ENCODE assay signal across 28 mouse cellular contexts in the genomic region with DNA sequence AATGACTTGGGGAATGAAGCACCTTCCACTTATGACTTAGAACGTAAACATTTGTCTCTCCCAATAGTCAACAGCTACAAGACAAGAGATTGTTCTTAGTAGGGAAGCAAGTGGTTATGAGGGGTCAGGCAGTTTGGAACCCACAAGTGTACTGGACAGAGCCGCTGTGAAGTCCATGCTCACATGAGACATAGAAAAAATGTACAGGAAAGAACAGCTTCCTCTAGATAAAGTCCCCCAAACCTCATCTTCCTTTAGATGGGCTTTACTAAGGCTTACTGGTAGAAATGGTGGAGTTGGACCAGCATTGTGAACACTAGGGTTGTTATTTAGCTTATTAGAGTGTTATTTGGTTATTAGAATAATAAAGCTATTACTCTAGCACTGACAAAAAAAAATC.
A peak's percentile ranks its signal among the peaks of the same experiment; 100 is the strongest.
DNase-seq lines count a peak whose midpoint lies in the region; ATAC-seq and TF ChIP-seq lines count a peak whose summit lies in the region.
"Had no signal": no experiment of that assay in that cellular context is flagged by ENCODE, and none has a peak within 500 bp of the region (broad histone marks: within the 10 kb centered on the region; RNA-seq: fewer than 3 reads in every experiment).

No protein-coding gene starts in this region.

- intact Hi-C loops in gastrocnemius, adult 2 months (cut with DNase I), result loop anchor here (5.0 kb wide), 1 partner anchor 220 kb away; no protein-coding TSS in a partner anchor
- intact Hi-C loops in left cerebral cortex, postnatal 4 days (cut with DNase I), result loop anchor here (10.0 kb wide), 1 partner anchor 532 kb away; no protein-coding TSS in a partner anchor

- 92% methylated on average over 2 of the region's 2 CpGs for WGBS in midbrain, embryonic 11.5 days
- 96% methylated on average over 2 of the region's 2 CpGs for WGBS in midbrain, postnatal 0 days
- WGBS in macrophage (ENCODE audit: missing documents), result 5% methylated on average over 2 of the region's 2 CpGs

- ATAC-seq in midbrain, embryonic 11.5 days (ENCODE audit: low FRiP score), result no peak
- ATAC-seq in midbrain, postnatal 0 days (ENCODE audit: low FRiP score), result no peak
- ATAC-seq in hematopoietic stem cell, adult 5-6 weeks (replicated peaks in 1 of 2; ENCODE audit: insufficient read depth in 1 of 2, low FRiP score in 2 of 2, low TSS enrichment in 1 of 2, low read depth in 1 of 2, poor library complexity in 2 of 2, severe bottlenecking in 2 of 2), result peak; percentile 9 to 10; a peak in 2 of 4 replicates
- ATAC-seq: forebrain, embryonic 15.5 days; hindbrain, postnatal 0 days; inflammation-experienced regulatory T-cells, adult 6 months had no signal

- H3K9ac ChIP-seq in midbrain, embryonic 11.5 days (ENCODE audit: low read length), result no peak overlapping the region
- H3K9ac ChIP-seq in midbrain, postnatal 0 days (replicated peaks; ENCODE audit: low read length, poor library complexity, severe bottlenecking), result no peak overlapping the region
- H3K9ac ChIP-seq: embryonic facial prominence, embryonic 13.5 days; forebrain, embryonic 12.5 days; forebrain, embryonic 15.5 days; heart, embryonic 12.5 days; heart, embryonic 15.5 days; hindbrain, embryonic 14.5 days had no signal

- no peak overlapping the region for H3K4me3 ChIP-seq in gastrocnemius, adult 2 months
- no peak overlapping the region for H3K4me3 ChIP-seq in midbrain, embryonic 11.5 days (ENCODE audit: low read depth, low read length)
- H3K4me3 ChIP-seq in midbrain, postnatal 0 days (ENCODE audit: low read depth, low read length), result no peak overlapping the region
- no peak overlapping the region for H3K4me3 ChIP-seq in macrophage (ENCODE audit: inconsistent target)
- H3K4me3 ChIP-seq: embryonic facial prominence, embryonic 10.5 days; embryonic facial prominence, embryonic 13.5 days; erythroblast, embryonic 14.5 days; forebrain, embryonic 12.5 days; forebrain, embryonic 15.5 days; heart, embryonic 12.5 days; heart, embryonic 15.5 days had no signal

- no peak overlapping the region for H3K4me2 ChIP-seq in midbrain, embryonic 11.5 days
- no peak overlapping the region for H3K4me2 ChIP-seq in midbrain, postnatal 0 days (ENCODE audit: low read depth, low read length, poor library complexity, severe bottlenecking)
- H3K4me2 ChIP-seq: embryonic facial prominence, embryonic 13.5 days; forebrain, embryonic 12.5 days; forebrain, embryonic 15.5 days; heart, embryonic 12.5 days; heart, embryonic 15.5 days; hindbrain, embryonic 14.5 days had no signal

- TF ChIP-seq CTCF in gastrocnemius, adult 2 months (IDR thresholded peaks at IDR 0.05), result no peak
- no peak for TF ChIP-seq CTCF in midbrain, postnatal 0 days (IDR thresholded peaks at IDR 0.05)

- H3K79me2 ChIP-seq in macrophage (ENCODE audit: inconsistent target), result no peaks in the 10 kb centered on the region

- H3K9me3 ChIP-seq in midbrain, embryonic 11.5 days (ENCODE audit: control insufficient read depth, low read length), result no peaks in the 10 kb centered on the region
- no peaks in the 10 kb centered on the region for H3K9me3 ChIP-seq in midbrain, postnatal 0 days (ENCODE audit: low read length)
- H3K9me3 ChIP-seq: embryonic facial prominence, embryonic 10.5 days; embryonic facial prominence, embryonic 13.5 days; forebrain, embryonic 12.5 days; forebrain, embryonic 15.5 days; G1E; heart, embryonic 12.5 days; heart, embryonic 15.5 days had no signal

- H3K4me1 ChIP-seq in midbrain, embryonic 11.5 days (ENCODE audit: control insufficient read depth, insufficient read depth, low read length), result peaks cover 3% of the 10 kb centered on the region
- H3K4me1 ChIP-seq in midbrain, postnatal 0 days (ENCODE audit: insufficient read depth, low read length), result no peaks in the 10 kb centered on the region
- H3K4me1 ChIP-seq: forebrain, embryonic 15.5 days had no signal

- no peak for DNase-seq in gastrocnemius, adult 2 months
- DNase-seq in gastrocnemius, postnatal 25 days, result no peak
- DNase-seq in midbrain, embryonic 11.5 days (ENCODE audit: low spot score, missing footprints), result peak; percentile 33
- no peak for DNase-seq in midbrain, postnatal 0 days (ENCODE audit: low spot score)
- no peak for DNase-seq in urinary bladder, adult 2 months (ENCODE audit: low spot score)
- no peak for DNase-seq in left cerebral cortex, postnatal 4 days
- DNase-seq: B cell, adult 2 months; cerebellum, adult 2 months; cerebellum, adult 9-11 months; cerebellum, postnatal 25 days; embryo, embryonic 11 days; gastrocnemius, postnatal 10 days; heart, postnatal 36 days had no signal

- H3K27me3 ChIP-seq in midbrain, embryonic 11.5 days (ENCODE audit: control insufficient read depth, insufficient read depth, low read length), result no peaks in the 10 kb centered on the region
- H3K27me3 ChIP-seq in midbrain, postnatal 0 days (ENCODE audit: insufficient read depth, low read length), result no peaks in the 10 kb centered on the region
- H3K27me3 ChIP-seq: CH12.LX; embryonic facial prominence, embryonic 13.5 days; forebrain, embryonic 12.5 days; forebrain, embryonic 15.5 days; heart, embryonic 12.5 days; heart, embryonic 15.5 days; Patski had no signal

- peak overlapping the region; percentile 43 for H3K27ac ChIP-seq in gastrocnemius, adult 2 months
- H3K27ac ChIP-seq in midbrain, embryonic 11.5 days (ENCODE audit: low read depth, low read length), result no peak overlapping the region
- H3K27ac ChIP-seq in midbrain, postnatal 0 days (ENCODE audit: low read depth, low read length), result no peak overlapping the region
- peak overlapping the region; percentile 72 for H3K27ac ChIP-seq in macrophage
- H3K27ac ChIP-seq: embryonic facial prominence, embryonic 10.5 days; embryonic facial prominence, embryonic 13.5 days; forebrain, embryonic 12.5 days; forebrain, embryonic 15.5 days; heart, embryonic 15.5 days; hindbrain, embryonic 14.5 days; hindbrain, postnatal 0 days had no signal

- H3K36me3 ChIP-seq in midbrain, embryonic 11.5 days (ENCODE audit: control insufficient read depth, insufficient read depth, low read length), result no peaks in the 10 kb centered on the region
- no peaks in the 10 kb centered on the region for H3K36me3 ChIP-seq in midbrain, postnatal 0 days (ENCODE audit: insufficient read depth, low read length)
- no peaks in the 10 kb centered on the region for H3K36me3 ChIP-seq in macrophage (ENCODE audit: inconsistent target)
- H3K36me3 ChIP-seq: embryonic facial prominence, embryonic 10.5 days; embryonic facial prominence, embryonic 13.5 days; forebrain, embryonic 12.5 days; forebrain, embryonic 15.5 days; G1E; heart, embryonic 12.5 days; heart, embryonic 15.5 days had no signal

Comparison
In these comparisons a context has a peak if more than half of its experiments do, and no peak if none do; other contexts are left out.
1. H3K27ac ChIP-seq: peak in gastrocnemius, adult 2 months (single experiment) and macrophage (single experiment); none in midbrain, embryonic 11.5 days (single experiment) and midbrain, postnatal 0 days (single experiment).
2. ATAC-seq: peak in hematopoietic stem cell, adult 5-6 weeks (2 of 2); none in midbrain, embryonic 11.5 days (single experiment) and midbrain, postnatal 0 days (single experiment).